Mouse (Mus musculus): ENCODE measurements at regions not wholly inside any gene's neighbourhood (a gene's known extent, or its start where the extent isn't known, plus 50 kb on each side); places are given as distances from the start of the nearest gene placed in this dataset.

DNA sequence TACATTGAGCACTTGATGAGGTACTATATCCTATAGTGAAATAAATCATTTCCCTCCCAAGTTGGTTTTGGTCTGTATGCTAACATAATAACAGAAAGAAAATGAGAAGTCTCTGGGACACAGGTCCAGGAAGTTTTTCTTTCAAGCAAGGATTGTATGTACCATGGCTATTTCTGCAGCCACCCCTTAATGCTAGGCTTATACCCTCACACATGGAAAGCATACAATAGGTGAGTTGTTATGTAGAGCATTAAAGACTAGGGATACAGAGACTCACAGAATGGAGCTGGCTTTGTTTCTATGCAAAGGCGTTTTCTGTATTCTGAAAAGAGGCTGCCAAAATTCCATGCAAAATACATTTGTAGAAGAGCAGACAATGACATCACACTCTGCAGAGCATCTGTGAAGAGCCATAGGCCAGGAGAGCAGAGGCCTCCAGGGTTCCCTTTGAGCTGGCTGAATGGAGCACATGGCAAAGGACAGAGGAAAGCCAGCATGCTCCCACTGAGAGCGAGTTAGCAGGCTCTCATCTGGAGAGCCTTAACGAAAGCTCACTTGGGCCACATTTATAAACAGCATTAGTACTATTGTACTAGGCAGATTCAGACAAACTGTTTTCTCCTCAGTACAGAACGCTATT lies 262.0 kb upstream of the Sgcd start:
- no peak overlapping the region for H3K9ac ChIP-seq (ENCODE audit: low read length)
- H3K36me3 ChIP-seq (ENCODE audit: control insufficient read depth, insufficient read depth, low read length) = no peaks in the 10 kb centered on the region
- H3K4me1 ChIP-seq (ENCODE audit: control insufficient read depth, insufficient read depth, low read length) = 0 out of 2 replicates have a peak, but pooled peaks cover 2% of the 10 kb centered on the region
- H3K4me2 ChIP-seq (ENCODE audit: low read length) = no peak overlapping the region
- no peaks in the 10 kb centered on the region for H3K9me3 ChIP-seq (replicated peaks; ENCODE audit: control insufficient read depth, low read length)
- 30% methylated on average over 4 of the region's 4 CpGs for WGBS
- peak; percentile 79 for ATAC-seq
- DNase-seq (ENCODE audit: low spot score) = peak; percentile 56
- no peak overlapping the region for H3K27ac ChIP-seq (ENCODE audit: low read depth, low read length)
- H3K4me3 ChIP-seq (ENCODE audit: low read depth, low read length) = no peak overlapping the region
- H3K27me3 ChIP-seq (replicated peaks; ENCODE audit: control insufficient read depth, insufficient read depth, low read length) = no peaks in the 10 kb centered on the region

GRCm38 (mm10) chr11:48249315-48249714 lies 260.5 kb upstream of the Sgcd start:
- Histone ChIP-seq H3K4me2 (ENCODE audit: low read length) (no peak overlapping the region), H3K4me3 (ENCODE audit: low read depth, low read length) (no peak overlapping the region), H3K9me3 (replicated peaks; ENCODE audit: control insufficient read depth, low read length) (no peaks in the 10 kb centered on the region), H3K4me1 (ENCODE audit: control insufficient read depth, insufficient read depth, low read length) (0 out of 2 replicates have a peak, but pooled peaks cover 2% of the 10 kb centered on the region), H3K9ac (ENCODE audit: low read length) (no peak overlapping the region), H3K27ac (ENCODE audit: low read depth, low read length) (no peak overlapping the region), H3K36me3 (ENCODE audit: control insufficient read depth, insufficient read depth, low read length) (no peaks in the 10 kb centered on the region), H3K27me3 (replicated peaks; ENCODE audit: control insufficient read depth, insufficient read depth, low read length) (no peaks in the 10 kb centered on the region)
- DNase-seq (ENCODE audit: low spot score) (no peak), ATAC-seq (no peak)
- 86% methylated on average over 1 of the region's 1 CpGs for WGBS

DNA sequence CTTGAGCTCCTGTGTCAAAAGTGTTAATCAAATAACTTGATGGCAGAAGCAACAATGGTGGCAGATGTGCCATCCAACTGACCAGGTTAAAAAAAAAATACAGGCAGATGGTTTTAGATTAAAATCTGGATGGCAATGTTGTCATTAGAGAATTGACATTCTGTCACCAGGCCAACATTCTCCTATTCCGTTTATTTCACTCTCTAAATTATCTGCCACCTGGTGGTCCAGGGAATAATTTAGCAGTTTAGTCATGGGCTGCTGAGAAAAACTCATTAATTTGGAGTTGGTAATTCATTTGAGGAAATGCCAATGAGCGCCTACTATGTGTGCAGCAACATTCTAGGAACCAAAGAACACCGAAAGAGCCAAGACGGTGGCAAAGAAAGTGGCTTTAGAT lies 232.4 kb upstream of the Sgcd start:
- no peak overlapping the region for H3K27ac ChIP-seq (ENCODE audit: low read depth, low read length)
- H3K36me3 ChIP-seq (ENCODE audit: control insufficient read depth, insufficient read depth, low read length) = no peaks in the 10 kb centered on the region
- H3K4me1 ChIP-seq (ENCODE audit: control insufficient read depth, insufficient read depth, low read length) = no peaks in the 10 kb centered on the region
- DNase-seq (ENCODE audit: low spot score) (peak; percentile 70), ATAC-seq (peak; percentile 50; the same call in 1 of the 2 replicates)
- no peaks in the 10 kb centered on the region for H3K9me3 ChIP-seq (replicated peaks; ENCODE audit: control insufficient read depth, low read length)
- no peak overlapping the region for H3K9ac ChIP-seq (ENCODE audit: low read length)
- H3K4me3 ChIP-seq (ENCODE audit: low read depth, low read length) = no peak overlapping the region
- H3K27me3 ChIP-seq (replicated peaks; ENCODE audit: control insufficient read depth, insufficient read depth, low read length) = no peaks in the 10 kb centered on the region
- 50% methylated on average over 4 of the region's 4 CpGs for WGBS
- no peak overlapping the region for H3K4me2 ChIP-seq (ENCODE audit: low read length)

DNA sequence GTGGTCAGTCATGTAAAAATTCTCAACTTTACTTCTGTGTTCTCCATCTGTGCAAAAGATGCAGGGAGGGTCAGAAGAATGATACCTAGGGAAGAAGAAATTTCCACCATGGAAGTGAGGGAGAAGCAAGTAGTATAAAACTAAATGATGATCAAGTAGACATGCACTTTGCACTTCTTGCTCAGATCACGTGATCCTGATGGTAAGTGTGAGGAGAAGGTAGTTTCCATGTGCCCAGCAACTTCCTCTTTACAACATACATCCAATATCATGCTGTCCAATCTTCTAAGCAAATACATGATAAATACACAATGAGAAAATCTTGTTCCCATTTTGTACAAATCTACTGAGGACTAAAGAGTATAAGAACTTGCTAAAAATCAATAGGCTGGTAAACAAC lies 230.4 kb upstream of the Sgcd start:
- no peaks in the 10 kb centered on the region for H3K36me3 ChIP-seq (ENCODE audit: control insufficient read depth, insufficient read depth, low read length)
- H3K4me1 ChIP-seq (ENCODE audit: control insufficient read depth, insufficient read depth, low read length) = no peaks in the 10 kb centered on the region
- no peak overlapping the region for H3K4me3 ChIP-seq (ENCODE audit: low read depth, low read length)
- no peaks in the 10 kb centered on the region for H3K9me3 ChIP-seq (replicated peaks; ENCODE audit: control insufficient read depth, low read length)
- no peak for ATAC-seq
- H3K9ac ChIP-seq (ENCODE audit: low read length) = no peak overlapping the region
- no peak overlapping the region for H3K4me2 ChIP-seq (ENCODE audit: low read length)
- WGBS = 69% methylated on average over 1 of the region's 1 CpGs
- DNase-seq (ENCODE audit: low spot score) = no peak
- H3K27ac ChIP-seq (ENCODE audit: low read depth, low read length) = no peak overlapping the region
- no peaks in the 10 kb centered on the region for H3K27me3 ChIP-seq (replicated peaks; ENCODE audit: control insufficient read depth, insufficient read depth, low read length)

- WGBS = 77% methylated on average over 2 of the region's 2 CpGs
- no peak overlapping the region for H3K27ac ChIP-seq (ENCODE audit: low read depth, low read length)
These were observed 228.0 kb upstream of the Sgcd start for GRCm38 (mm10) chr11:48216762-48217161.

DNA sequence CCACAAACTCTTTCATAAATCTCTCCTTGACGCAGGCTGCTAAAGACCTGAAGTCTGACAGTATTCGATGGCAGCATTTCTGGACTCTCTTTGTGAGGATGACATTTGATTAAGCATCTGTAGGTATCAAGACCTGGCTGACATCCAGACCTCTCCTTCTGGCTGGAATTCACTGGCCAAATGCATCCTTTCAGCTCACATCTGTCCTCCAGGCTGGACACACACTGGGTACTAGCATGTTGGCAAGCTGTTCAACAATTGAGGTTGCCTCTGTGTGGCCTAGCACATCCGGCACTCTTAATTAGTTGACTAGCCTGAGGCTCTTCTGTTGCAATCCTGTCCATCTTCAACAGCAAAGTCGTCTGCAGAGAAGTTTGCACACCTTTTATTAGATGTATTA lies 197.8 kb upstream of the Sgcd start:
- Histone ChIP-seq H3K9me3 (replicated peaks; ENCODE audit: control insufficient read depth, low read length) (no peaks in the 10 kb centered on the region), H3K4me2 (ENCODE audit: low read length) (no peak overlapping the region), H3K9ac (ENCODE audit: low read length) (no peak overlapping the region), H3K27ac (ENCODE audit: low read depth, low read length) (no peak overlapping the region), H3K36me3 (ENCODE audit: control insufficient read depth, insufficient read depth, low read length) (no peaks in the 10 kb centered on the region), H3K27me3 (replicated peaks; ENCODE audit: control insufficient read depth, insufficient read depth, low read length) (no peaks in the 10 kb centered on the region), H3K4me3 (ENCODE audit: low read depth, low read length) (no peak overlapping the region), H3K4me1 (ENCODE audit: control insufficient read depth, insufficient read depth, low read length) (no peaks in the 10 kb centered on the region)
- ATAC-seq = peak; percentile 73
- peak; percentile 49 for DNase-seq (ENCODE audit: low spot score)
- WGBS = 47% methylated on average over 4 of the region's 4 CpGs

More at GRCm38 (mm10) chr11:48216762-48217161, 228.0 kb upstream of the Sgcd start:
- ATAC-seq = no peak
- Histone ChIP-seq H3K4me1 (ENCODE audit: control insufficient read depth, insufficient read depth, low read length) (no peaks in the 10 kb centered on the region), H3K36me3 (ENCODE audit: control insufficient read depth, insufficient read depth, low read length) (no peaks in the 10 kb centered on the region), H3K9me3 (replicated peaks; ENCODE audit: control insufficient read depth, low read length) (no peaks in the 10 kb centered on the region), H3K4me3 (ENCODE audit: low read depth, low read length) (no peak overlapping the region), H3K9ac (ENCODE audit: low read length) (no peak overlapping the region), H3K27me3 (replicated peaks; ENCODE audit: control insufficient read depth, insufficient read depth, low read length) (no peaks in the 10 kb centered on the region), H3K4me2 (ENCODE audit: low read length) (no peak overlapping the region)
- DNase-seq (ENCODE audit: low spot score) = no peak

- no peaks in the 10 kb centered on the region for H3K9me3 ChIP-seq (replicated peaks; ENCODE audit: control insufficient read depth, low read length)
- H3K9ac ChIP-seq (ENCODE audit: low read length) = no peak overlapping the region
- no peaks in the 10 kb centered on the region for H3K27me3 ChIP-seq (replicated peaks; ENCODE audit: control insufficient read depth, insufficient read depth, low read length)
- H3K36me3 ChIP-seq (ENCODE audit: control insufficient read depth, insufficient read depth, low read length) = no peaks in the 10 kb centered on the region
- H3K4me3 ChIP-seq (ENCODE audit: low read depth, low read length) = no peak overlapping the region
- DNase-seq (ENCODE audit: low spot score) (peak; percentile 28), ATAC-seq (no peak)
- H3K4me2 ChIP-seq (ENCODE audit: low read length) = no peak overlapping the region
- H3K27ac ChIP-seq (ENCODE audit: low read depth, low read length) = no peak overlapping the region
- no peaks in the 10 kb centered on the region for H3K4me1 ChIP-seq (ENCODE audit: control insufficient read depth, insufficient read depth, low read length)
These were observed 190.2 kb upstream of the Sgcd start for GRCm38 (mm10) chr11:48178943-48179342.

DNA sequence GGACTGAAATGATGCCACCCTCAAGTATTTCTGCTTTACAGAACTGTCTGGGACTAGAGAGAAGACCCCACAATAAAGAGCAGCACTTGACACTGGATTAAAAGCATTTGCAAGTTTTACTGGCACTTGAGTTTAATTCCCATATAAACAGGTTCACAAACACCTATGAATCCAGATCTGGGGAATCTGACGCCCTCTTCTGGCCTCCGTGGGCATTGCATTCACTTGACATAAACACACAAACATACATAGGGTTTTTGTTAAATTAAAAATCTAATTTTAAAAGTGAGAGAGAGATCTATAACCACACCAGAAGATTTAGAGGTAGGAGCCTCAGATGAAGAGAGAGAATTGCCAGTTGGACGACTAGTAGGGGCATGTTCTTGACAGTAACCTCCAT lies 189.4 kb upstream of the Sgcd start:
- Histone ChIP-seq H3K27ac (ENCODE audit: low read depth, low read length) (no peak overlapping the region), H3K9me3 (replicated peaks; ENCODE audit: control insufficient read depth, low read length) (no peaks in the 10 kb centered on the region), H3K36me3 (ENCODE audit: control insufficient read depth, insufficient read depth, low read length) (no peaks in the 10 kb centered on the region), H3K9ac (ENCODE audit: low read length) (no peak overlapping the region), H3K27me3 (replicated peaks; ENCODE audit: control insufficient read depth, insufficient read depth, low read length) (no peaks in the 10 kb centered on the region), H3K4me1 (ENCODE audit: control insufficient read depth, insufficient read depth, low read length) (no peaks in the 10 kb centered on the region), H3K4me3 (ENCODE audit: low read depth, low read length) (no peak overlapping the region), H3K4me2 (ENCODE audit: low read length) (no peak overlapping the region)
- DNase-seq (ENCODE audit: low spot score) = no peak
- ATAC-seq = no peak
- WGBS = 37% methylated on average over 3 of the region's 3 CpGs

DNA sequence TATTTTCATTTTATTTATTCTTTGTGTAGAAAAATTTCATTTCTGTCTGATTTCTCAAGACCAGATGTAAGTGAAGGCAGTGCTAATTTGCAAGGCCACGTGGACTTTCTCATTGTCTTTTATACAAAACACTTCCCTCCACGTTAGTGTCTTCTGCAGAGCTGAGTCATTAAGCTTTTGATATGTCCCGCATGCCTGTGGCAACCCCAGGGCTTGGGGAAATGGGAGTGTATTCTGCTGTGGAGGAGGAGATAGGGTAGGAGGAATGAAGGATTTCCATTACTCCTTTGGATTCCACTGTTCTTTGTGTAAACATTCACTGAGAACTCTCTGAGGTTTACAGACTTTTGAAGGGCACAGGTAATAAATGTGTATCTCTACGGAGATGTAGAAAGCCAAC lies 187.7 kb upstream of the Sgcd start:
- H3K9me3 ChIP-seq (replicated peaks; ENCODE audit: control insufficient read depth, low read length) = no peaks in the 10 kb centered on the region
- H3K4me2 ChIP-seq (ENCODE audit: low read length) = no peak overlapping the region
- H3K4me1 ChIP-seq (ENCODE audit: control insufficient read depth, insufficient read depth, low read length) = no peaks in the 10 kb centered on the region
- no peaks in the 10 kb centered on the region for H3K27me3 ChIP-seq (replicated peaks; ENCODE audit: control insufficient read depth, insufficient read depth, low read length)
- no peak for ATAC-seq
- no peak overlapping the region for H3K9ac ChIP-seq (ENCODE audit: low read length)
- no peak for DNase-seq (ENCODE audit: low spot score)
- no peak overlapping the region for H3K4me3 ChIP-seq (ENCODE audit: low read depth, low read length)
- H3K36me3 ChIP-seq (ENCODE audit: control insufficient read depth, insufficient read depth, low read length) = no peaks in the 10 kb centered on the region
- 61% methylated on average over 4 of the region's 4 CpGs for WGBS
- no peak overlapping the region for H3K27ac ChIP-seq (ENCODE audit: low read depth, low read length)
